Mouse (Mus musculus): ENCODE measurements at regions not wholly inside any gene's neighbourhood (a gene's known extent, or its start where the extent isn't known, plus 50 kb on each side); places are given as distances from the start of the nearest gene placed in this dataset.

GRCm38 (mm10) chr1:90536105-90536504 is 66.7 kb upstream of the Cops8 start:
- Histone ChIP-seq H3K27me3 (ENCODE audit: insufficient read depth, low read length) (no peaks in the 10 kb centered on the region), H3K9ac (no peak overlapping the region), H3K9me3 (ENCODE audit: low read length) (0 out of 2 replicates have a peak, but pooled peaks cover under 1% of the 10 kb centered on the region), H3K27ac (ENCODE audit: low read depth, low read length) (no peak overlapping the region), H3K4me3 (ENCODE audit: low read depth, low read length) (no peak overlapping the region), H3K36me3 (ENCODE audit: insufficient read depth) (no peaks in the 10 kb centered on the region), H3K4me1 (ENCODE audit: insufficient read depth) (no peaks in the 10 kb centered on the region), H3K4me2 (ENCODE audit: low read depth) (no peak overlapping the region)
- ATAC-seq = no peak
- no peak for DNase-seq
- no peak for TF ChIP-seq CTCF (IDR thresholded peaks at IDR 0.05; ENCODE audit: low read depth)

GRCm38 (mm10) chr1:90543801-90544795 is 58.7 kb upstream of the Cops8 start:
- H3K36me3 ChIP-seq (ENCODE audit: insufficient read depth) = no peaks in the 10 kb centered on the region
- no peak overlapping the region for H3K4me3 ChIP-seq (ENCODE audit: low read depth, low read length)
- no peak overlapping the region for H3K9ac ChIP-seq
- no peak overlapping the region for H3K27ac ChIP-seq (ENCODE audit: low read depth, low read length)
- no peak for DNase-seq
- no peaks in the 10 kb centered on the region for H3K4me1 ChIP-seq (ENCODE audit: insufficient read depth)
- TF ChIP-seq CTCF (IDR thresholded peaks at IDR 0.05; ENCODE audit: low read depth) = no peak
- no peaks in the 10 kb centered on the region for H3K27me3 ChIP-seq (ENCODE audit: insufficient read depth, low read length)
- ATAC-seq = no peak
- 0 out of 2 replicates have a peak, but pooled peaks cover 6% of the 10 kb centered on the region for H3K9me3 ChIP-seq (ENCODE audit: low read length)
- no peak overlapping the region for H3K4me2 ChIP-seq (ENCODE audit: low read depth)
- 42% methylated on average over 19 of the region's 19 CpGs for WGBS

GRCm38 (mm10) chr1:90544821-90545536 is 57.8 kb upstream of the Cops8 start:
- ATAC-seq = no peak
- 0 out of 2 replicates have a peak, but pooled peaks cover 6% of the 10 kb centered on the region for H3K9me3 ChIP-seq (ENCODE audit: low read length)
- WGBS = 45% methylated on average over 9 of the region's 9 CpGs
- no peak overlapping the region for H3K27ac ChIP-seq (ENCODE audit: low read depth, low read length)
- H3K36me3 ChIP-seq (ENCODE audit: insufficient read depth) = no peaks in the 10 kb centered on the region
- H3K4me3 ChIP-seq (ENCODE audit: low read depth, low read length) = no peak overlapping the region
- no peak overlapping the region for H3K9ac ChIP-seq
- H3K4me2 ChIP-seq (ENCODE audit: low read depth) = no peak overlapping the region
- DNase-seq = no peak
- no peaks in the 10 kb centered on the region for H3K27me3 ChIP-seq (ENCODE audit: insufficient read depth, low read length)
- TF ChIP-seq CTCF (IDR thresholded peaks at IDR 0.05; ENCODE audit: low read depth) = no peak
- no peaks in the 10 kb centered on the region for H3K4me1 ChIP-seq (ENCODE audit: insufficient read depth)

- H3K27me3 ChIP-seq (ENCODE audit: insufficient read depth, low read length) = no peaks in the 10 kb centered on the region
- H3K4me2 ChIP-seq (ENCODE audit: low read depth) = no peak overlapping the region
- H3K9me3 ChIP-seq (ENCODE audit: low read length) = no peaks in the 10 kb centered on the region
- H3K36me3 ChIP-seq (ENCODE audit: insufficient read depth) = no peaks in the 10 kb centered on the region
- no peak overlapping the region for H3K27ac ChIP-seq (ENCODE audit: low read depth, low read length)
- ATAC-seq (no peak), DNase-seq (no peak)
- no peak overlapping the region for H3K4me3 ChIP-seq (ENCODE audit: low read depth, low read length)
- H3K4me1 ChIP-seq (ENCODE audit: insufficient read depth) = no peaks in the 10 kb centered on the region
- TF ChIP-seq CTCF (IDR thresholded peaks at IDR 0.05; ENCODE audit: low read depth) = no peak
- WGBS = 94% methylated on average over 6 of the region's 6 CpGs
- no peak overlapping the region for H3K9ac ChIP-seq
These were observed 50.1 kb upstream of the Cops8 start for GRCm38 (mm10) chr1:90552644-90553043.

All from forebrain, postnatal 0 days (tissue).